Mouse (Mus musculus) left cerebral cortex, postnatal 4 days (tissue): ENCODE data around the gene Crb1. TPM values are rescaled to one million over a fixed set of nuclear protein-coding genes. Genes with fewer than 3 reads are reported as not detected.

Experiments
- DNase-seq: peaks from one replicate; pipeline ENCODE4 v3.0.0-alpha.2; 2022
- intact Hi-C: fragments of 180-260 bp; cut with DNase I; formaldehyde crosslinking; loops from one replicate; pipeline ENCODE4 v1.15.1; 2025
- total RNA-seq, 2 experiments: library from RNA; stranded (reverse); gene quantifications; 2 replicates each; pipeline ENCODE4 v1.2.3; 2021

Crb1 gene
- total RNA-seq, 2 experiments from 2014 or later: 0.96 to 1.4 TPM

DNA sequence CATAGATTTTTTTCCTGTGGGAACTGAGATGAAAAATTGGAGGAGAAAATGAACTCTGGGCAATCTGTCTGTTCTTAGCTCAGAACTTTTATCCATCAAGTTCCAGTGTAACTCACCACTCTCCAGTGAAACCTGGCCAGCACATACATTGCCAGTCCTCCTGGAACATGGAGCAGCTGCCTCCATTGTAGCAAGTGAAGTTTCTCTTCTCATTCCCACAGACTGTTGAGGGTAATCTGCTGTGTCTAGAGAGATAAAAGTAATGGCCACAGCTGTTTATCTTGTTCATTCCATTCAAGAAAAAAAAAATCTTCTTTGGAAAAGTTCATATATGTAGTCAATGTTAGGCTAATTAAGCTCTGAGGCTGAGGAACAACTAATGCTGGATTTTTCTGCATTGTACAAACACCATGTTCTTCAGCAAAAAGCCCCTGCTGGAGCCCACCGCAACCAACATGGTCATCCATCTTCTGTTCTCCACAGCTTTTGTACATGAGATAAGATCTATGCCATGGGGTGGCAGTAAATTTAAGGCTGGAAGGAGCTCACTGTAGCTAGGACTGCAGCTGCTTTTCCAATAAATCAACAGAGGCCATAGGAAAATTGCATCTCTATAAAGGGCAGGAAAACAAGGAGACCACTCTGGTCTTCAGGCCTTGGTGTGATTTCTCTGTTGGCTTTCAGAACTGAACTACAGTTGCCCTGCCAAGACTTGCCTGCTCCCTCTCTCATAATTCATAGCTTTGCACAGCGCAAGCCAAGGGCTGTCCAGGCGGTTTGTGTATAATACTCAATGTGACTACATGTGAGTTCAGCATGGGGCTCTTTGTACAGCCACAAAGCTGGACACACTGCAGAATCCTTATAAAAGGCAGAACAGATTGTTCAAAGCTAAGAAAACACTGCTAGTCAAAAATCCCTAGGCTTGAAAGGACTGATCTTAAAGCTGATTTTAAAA, 142.0 kb downstream of the Crb1 start:
- intact Hi-C loops: no loop called here
- DNase-seq: no peak

DNA sequence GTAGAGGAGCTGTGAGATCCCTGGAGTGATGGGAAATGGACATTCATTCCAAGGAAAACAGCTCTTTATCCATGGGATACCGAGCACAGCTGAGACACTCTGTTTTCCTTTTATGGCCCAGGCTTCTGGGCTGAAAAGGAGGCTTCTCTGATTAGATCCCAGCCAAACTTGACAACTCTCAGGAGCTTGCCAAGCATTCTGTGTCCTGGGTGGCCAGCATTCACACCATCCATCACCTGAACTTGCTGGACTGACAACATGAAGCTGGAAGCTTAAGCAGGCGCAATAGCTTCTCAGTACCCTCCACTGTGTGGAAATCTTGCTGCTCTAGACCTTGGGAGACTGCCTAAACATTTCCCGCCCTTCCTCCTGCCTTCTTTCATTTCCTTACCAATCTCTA, 144.3 kb downstream of the Crb1 start:
- intact Hi-C loops: no loop called here
- DNase-seq: no peak

- intact Hi-C loops: no loop called here
- DNase-seq: no peak
These were observed 152.5 kb downstream of the Crb1 start for GRCm38 (mm10) chr1:139224309-139224949.

DNA sequence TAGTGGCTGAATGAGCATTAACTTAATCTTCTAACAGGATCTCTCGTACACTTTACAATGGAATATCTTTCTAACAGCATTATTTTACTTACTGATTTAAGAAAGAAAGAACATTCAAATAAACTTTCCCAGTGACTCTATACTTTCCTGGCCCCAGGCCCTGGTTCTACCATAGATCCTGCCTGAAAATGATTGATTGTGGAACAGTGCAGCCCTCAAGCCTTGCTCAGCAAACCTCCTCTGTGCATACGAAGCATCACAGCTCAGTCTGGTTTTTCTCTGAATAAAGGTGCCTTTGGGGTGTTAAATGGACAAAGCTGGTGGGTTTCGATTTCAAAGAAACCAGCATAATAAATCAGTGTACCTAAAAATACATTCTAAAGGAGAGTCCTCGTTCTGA, 153.1 kb downstream of the Crb1 start:
- intact Hi-C loops: no loop called here
- no peak for DNase-seq

DNA sequence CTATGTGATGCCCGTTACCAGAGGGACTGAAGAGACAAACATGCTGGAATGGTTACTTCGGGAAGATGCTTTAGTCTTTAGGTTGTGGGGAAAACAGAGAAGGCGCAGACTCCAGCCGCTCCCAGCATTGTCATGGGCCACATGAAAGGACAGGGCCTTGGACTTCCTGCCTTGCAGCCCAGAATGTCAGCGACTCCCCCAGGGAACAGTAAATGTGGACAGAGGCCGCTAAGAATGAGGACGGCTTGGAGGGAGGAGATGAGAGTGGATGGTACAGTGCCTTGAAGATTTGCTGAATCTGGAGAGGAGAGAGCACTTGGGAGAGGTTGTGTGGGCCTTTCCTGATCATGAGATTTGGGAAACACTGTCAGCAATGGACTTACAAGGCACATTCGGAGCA, 161.6 kb downstream of the Crb1 start:
- intact Hi-C loops: no loop called here
- DNase-seq: no peak

- DNase-seq: no peak
- intact Hi-C loops: no loop called here
These were observed 166.4 kb downstream of the Crb1 start for GRCm38 (mm10) chr1:139210505-139210904.

- intact Hi-C loops: no loop called here
- DNase-seq: peak; percentile 21
These were observed 167.1 kb downstream of the Crb1 start for GRCm38 (mm10) chr1:139209796-139210195.

DNA sequence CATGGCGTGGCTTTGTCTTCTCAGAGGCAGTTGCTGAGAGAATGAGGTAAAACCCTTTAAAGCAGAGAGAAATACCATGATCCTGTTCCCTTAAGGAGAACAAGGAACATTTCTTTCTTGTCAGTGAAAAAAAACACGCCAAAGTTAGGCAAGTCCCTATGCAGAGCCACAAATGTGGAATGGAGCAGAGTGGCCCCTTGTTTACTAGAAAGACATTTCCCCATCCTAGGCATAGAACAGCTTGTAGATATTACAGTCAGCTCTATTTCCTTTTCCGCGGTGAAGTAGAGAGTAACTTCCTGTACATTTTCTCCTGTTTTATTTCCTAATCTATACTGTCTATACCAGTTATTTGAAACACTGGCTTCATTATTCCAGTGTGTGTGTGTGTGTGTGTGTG, 170.6 kb downstream of the Crb1 start:
- intact Hi-C loops: no loop called here
- no peak for DNase-seq

GRCm38 (mm10) chr1:139203026-139203425, 173.9 kb downstream of the Crb1 start:
- intact Hi-C loops: no loop called here
- no peak for DNase-seq

- intact Hi-C loops: no loop called here
- no peak for DNase-seq
These were observed 182.4 kb downstream of the Crb1 start for GRCm38 (mm10) chr1:139194428-139195028.

GRCm38 (mm10) chr1:139194011-139194410, 182.9 kb downstream of the Crb1 start:
- DNase-seq: no peak
- intact Hi-C loops: no loop called here

- intact Hi-C loops: no loop called here
- no peak for DNase-seq
These were observed 184.3 kb downstream of the Crb1 start for GRCm38 (mm10) chr1:139192635-139193034.

DNA sequence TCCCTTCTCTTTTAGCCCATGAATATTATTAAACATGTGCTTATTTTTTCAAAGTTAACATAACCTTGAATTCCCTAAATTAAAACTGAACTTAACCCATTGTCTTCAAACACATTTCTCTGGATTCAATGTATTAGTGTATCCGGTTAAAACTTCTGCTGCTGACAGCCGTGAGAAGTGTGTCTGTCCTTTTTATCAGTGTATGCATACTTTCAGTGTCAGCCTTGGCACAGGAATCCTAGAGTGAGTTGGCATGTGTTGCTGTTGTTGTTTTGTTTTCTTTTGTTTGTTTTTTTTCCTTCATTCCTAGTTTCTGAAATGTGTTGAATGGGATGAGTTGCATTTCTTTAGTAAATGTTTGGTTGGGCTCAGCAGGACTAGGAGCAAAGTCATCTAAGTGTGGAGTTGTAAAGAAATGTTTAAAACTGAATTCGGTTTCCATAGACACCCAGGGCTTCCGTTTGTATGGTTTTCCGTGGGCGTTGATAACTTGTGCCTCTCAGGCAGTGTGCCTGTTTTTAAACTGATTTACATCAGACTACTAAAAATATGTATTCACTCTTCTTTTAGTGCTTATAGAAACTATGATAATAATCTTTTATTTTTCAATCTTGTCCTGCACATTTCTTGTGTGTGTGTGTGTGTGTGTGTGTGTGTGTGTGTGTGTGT, 196.3 kb downstream of the Crb1 start:
- intact Hi-C loops: no loop called here
- DNase-seq: no peak

GRCm38 (mm10) chr1:139179707-139180106, 197.2 kb downstream of the Crb1 start:
- intact Hi-C loops: no loop called here
- DNase-seq: no peak

DNA sequence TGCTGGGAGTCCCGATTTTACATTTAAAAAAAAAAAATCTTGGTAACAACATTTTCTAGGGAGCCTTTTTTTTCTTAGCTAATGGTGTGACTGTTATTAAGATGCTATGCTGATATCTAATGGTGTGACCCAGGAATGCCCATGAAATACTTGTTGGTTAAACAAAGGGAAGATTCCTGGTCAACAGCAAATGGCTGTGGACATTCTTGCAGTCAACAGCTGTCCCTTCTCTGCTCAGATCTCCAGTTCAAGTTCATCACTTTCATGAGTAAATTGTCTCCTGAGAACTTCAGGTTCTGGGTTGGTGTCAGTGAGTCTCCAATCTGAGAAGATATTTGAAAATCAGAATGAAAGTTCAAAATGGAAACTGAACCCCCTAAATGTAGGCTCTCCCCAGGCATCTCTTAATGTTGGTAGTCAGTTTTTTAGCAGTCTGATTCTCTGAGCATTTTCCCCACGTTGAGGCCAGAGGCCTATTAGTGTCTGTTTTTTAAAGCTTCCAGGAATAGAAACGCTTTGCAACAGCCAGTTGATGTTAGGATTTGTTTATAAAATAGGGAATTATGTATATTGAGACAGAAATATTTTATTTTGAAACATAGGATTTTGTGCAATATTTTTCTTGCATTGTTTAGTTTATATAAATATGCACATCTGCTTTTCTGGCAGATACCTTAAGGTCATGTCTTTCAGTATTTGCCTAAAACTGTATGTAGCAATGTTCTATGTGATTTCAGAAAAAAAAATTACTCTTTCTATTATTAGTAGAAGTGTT, 202.7 kb downstream of the Crb1 start:
- intact Hi-C loops: no loop called here
- DNase-seq: no peak

GRCm38 (mm10) chr1:139162814-139163213, 214.1 kb downstream of the Crb1 start:
- DNase-seq: no peak
- intact Hi-C loops: no loop called here

- intact Hi-C loops: no loop called here
- no peak for DNase-seq
These were observed 215.3 kb downstream of the Crb1 start for GRCm38 (mm10) chr1:139161619-139162018.

DNA sequence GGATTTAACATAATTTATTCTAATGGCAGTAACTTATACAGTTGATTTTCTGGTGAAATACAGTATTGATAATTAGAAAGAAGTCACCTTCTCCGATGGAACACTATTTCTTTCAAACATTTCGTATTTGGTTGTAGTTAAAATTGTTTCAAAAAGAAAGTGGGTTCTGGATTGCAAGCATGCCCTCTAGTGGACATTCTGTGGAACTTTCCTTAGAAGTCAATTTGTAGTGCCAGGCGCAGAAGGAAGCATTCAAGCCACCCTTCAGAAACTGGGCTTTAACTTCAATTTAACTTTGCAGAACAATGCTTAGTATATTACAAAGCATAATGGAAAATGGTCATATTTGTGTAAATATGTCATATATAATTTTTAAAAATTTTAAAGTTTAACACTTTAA, 220.5 kb downstream of the Crb1 start:
- no peak for DNase-seq
- intact Hi-C loops: loop anchor here (5.0 to 10.0 kb wide), 2 partner anchors 319 to 1022 kb away; no protein-coding TSS in a partner anchor

DNA sequence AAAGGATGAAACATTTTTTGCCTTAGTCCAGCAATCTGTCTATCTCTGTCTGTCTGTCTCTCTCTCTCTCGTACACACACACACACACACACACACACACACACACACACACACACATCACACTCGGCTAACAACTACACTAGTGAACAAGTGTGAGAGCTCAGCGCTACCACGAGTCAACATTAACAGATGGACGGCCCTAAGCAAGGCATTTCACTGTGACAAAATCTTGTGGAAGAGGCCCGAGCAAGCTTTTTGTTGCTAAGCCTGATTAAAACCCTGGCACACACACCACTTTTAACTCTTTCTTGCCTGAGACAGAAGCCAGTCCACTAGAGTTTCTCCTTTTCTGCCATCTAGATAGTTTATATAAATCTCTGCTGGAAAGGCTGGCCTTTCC, 223.4 kb downstream of the Crb1 start:
- no peak for DNase-seq
- intact Hi-C loops: loop anchor here (10.0 kb wide), 1 partner anchor 1019 kb away; no protein-coding TSS in a partner anchor

DNA sequence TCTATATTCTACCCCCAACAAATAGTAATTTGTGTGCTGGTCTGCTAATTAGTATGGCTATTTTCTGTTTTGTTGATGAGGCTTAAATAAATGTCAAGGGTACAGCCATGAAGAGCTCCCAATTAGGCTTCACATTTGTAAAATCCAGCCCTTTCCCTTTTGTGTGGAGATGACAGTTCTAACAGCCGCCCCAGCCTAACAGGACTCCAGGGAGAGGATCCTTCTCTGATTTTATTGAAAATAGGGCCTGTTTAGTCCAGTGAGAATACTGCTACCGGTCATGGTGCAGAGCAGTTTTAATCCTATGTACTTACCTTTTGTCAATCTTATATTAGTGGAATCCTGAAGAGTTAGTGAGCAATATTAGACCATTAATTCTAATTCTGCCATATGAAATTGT, 223.9 kb downstream of the Crb1 start:
- intact Hi-C loops: loop anchor here (10.0 kb wide), 1 partner anchor 1018 kb away; no protein-coding TSS in a partner anchor
- no peak for DNase-seq
